Mouse (Mus musculus) testis, adult 2 months (tissue): ENCODE data around the gene Ifnk. TPM values are rescaled to one million over a fixed set of nuclear protein-coding genes. Genes with fewer than 3 reads are reported as not detected.

Experiments used
- H3K27ac ChIP-seq: fragments of 200-500 bp; 2 replicates; pipeline ENCODE4 v1.5.1; 2012; ENCODE audit warnings: low read depth, low read length; ENCODE audit not compliant: control insufficient read depth, insufficient read depth
- H3K27me3 ChIP-seq: fragments of 200-500 bp; 2 replicates; pipeline ENCODE4 v1.6.1; 2012; ENCODE audit warnings: mild to moderate bottlenecking, low read length, moderate library complexity; ENCODE audit not compliant: control insufficient read depth, insufficient read depth
- H3K36me3 ChIP-seq: fragments of 200-500 bp; 2 replicates; pipeline ENCODE4 v1.6.1; 2012; ENCODE audit warnings: mild to moderate bottlenecking, low read length; ENCODE audit not compliant: control insufficient read depth, insufficient read depth
- H3K4me1 ChIP-seq: fragments of 200-500 bp; 2 replicates; pipeline ENCODE4 v1.6.1; 2012; ENCODE audit warnings: low read length; ENCODE audit not compliant: control insufficient read depth, insufficient read depth
- H3K4me3 ChIP-seq: fragments of 200-500 bp; 2 replicates; pipeline ENCODE4 v1.5.1; 2012; ENCODE audit warnings: low read depth, mild to moderate bottlenecking, low read length, moderate library complexity, mixed read lengths; ENCODE audit not compliant: control insufficient read depth
- CTCF ChIP-seq: fragments of 200-500 bp; IDR thresholded peaks from 2 replicates; pipeline ENCODE4 v1.5.1; 2012; ENCODE audit warnings: low read depth, mild to moderate bottlenecking, inconsistent platforms, low read length, moderate library complexity; ENCODE audit not compliant: control insufficient read depth, insufficient read depth, insufficient replicate concordance
- POLR2A ChIP-seq: fragments of 200-500 bp; IDR thresholded peaks from 2 replicates; pipeline ENCODE4 v1.6.1; 2012; ENCODE audit warnings: low read depth, mild to moderate bottlenecking, inconsistent platforms, low read length, moderate library complexity; ENCODE audit not compliant: control insufficient read depth
- polyA plus RNA-seq: library from polyadenylated mRNA; depleted of rRNA; stranded (reverse); fragments of >200 nt; gene quantifications from 2 replicates; pipeline ENCODE4 v1.2.3, GENCODE M21; 2012; rRNA removed

The Ifnk gene
- polyA plus RNA-seq, result not detected in 2 replicates

DNA sequence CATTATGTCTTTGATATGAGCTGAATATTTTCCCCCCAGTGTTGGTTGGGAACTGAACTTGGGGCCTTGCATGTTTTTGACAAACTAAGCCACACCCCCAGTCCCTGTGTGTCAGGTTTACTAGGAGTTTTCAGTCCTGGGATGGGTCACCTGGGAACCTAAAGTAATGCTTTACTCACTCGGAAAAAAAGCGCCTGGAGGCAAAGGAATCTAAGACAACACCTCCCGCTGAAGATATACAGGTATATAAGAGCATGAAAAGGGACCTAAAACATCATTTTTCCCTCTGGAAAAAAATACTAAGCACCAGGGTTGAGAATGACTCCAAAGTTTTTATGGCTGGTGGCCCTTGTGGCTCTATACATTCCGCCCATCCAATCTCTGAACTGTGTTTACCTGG, at the start of gene Ifnk:
Gene Ifnk, plus strand, starts transcription at position 301 of the 400 bp plus-strand sequence.
- no peak within 1 kb of the TSS for H3K4me3 ChIP-seq
- H3K4me1 ChIP-seq, result peaks cover 11% of the 10 kb centered on the region
- 0 out of 2 replicates have a peak, but pooled peaks cover 2% of the 10 kb centered on the region for H3K27me3 ChIP-seq
- no peak for TF ChIP-seq POLR2A
- no peak for TF ChIP-seq CTCF
- no peak within 1 kb of the TSS for H3K27ac ChIP-seq
- H3K36me3 ChIP-seq, result no peaks in the 10 kb centered on the region

GRCm38 (mm10) chr4:35105115-35105773, 46.6 kb upstream of the Ifnk start:
- Histone ChIP-seq H3K36me3 (no peaks in the 10 kb centered on the region), H3K4me3 (no peak overlapping the region), H3K4me1 (no peaks in the 10 kb centered on the region; the same call in none of the 2 replicates), H3K27ac (no peak overlapping the region), H3K27me3 (no peaks in the 10 kb centered on the region)
- TF ChIP-seq CTCF (no peak), POLR2A (no peak)

DNA sequence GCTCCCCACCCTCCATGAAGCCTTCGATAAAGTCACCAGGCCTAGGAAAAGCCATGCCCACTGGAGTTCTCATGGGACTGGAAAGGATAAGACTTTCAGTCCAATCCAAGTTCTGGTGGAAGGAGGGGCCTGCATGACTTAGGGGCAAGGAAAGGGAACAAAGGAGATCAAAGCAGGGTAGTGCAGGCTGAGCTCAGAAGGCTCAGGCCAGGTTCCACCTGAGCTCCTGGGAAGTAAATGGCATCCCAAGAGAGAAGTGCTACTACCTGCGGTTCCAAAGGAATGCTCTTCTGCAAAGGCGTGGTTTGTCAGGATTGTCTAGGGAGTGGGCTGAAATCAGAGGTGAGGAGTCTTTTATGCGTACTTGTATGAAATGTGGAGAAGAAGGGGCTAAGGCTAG, 39.4 kb upstream of the Ifnk start:
- no peaks in the 10 kb centered on the region for H3K27me3 ChIP-seq
- H3K4me3 ChIP-seq, result no peak overlapping the region
- no peak overlapping the region for H3K27ac ChIP-seq
- H3K36me3 ChIP-seq, result no peaks in the 10 kb centered on the region
- no peaks in the 10 kb centered on the region for H3K4me1 ChIP-seq
- no peak for TF ChIP-seq POLR2A
- no peak for TF ChIP-seq CTCF

GRCm38 (mm10) chr4:35113516-35114248, 38.2 kb upstream of the Ifnk start:
- Histone ChIP-seq H3K4me3 (no peak overlapping the region), H3K4me1 (no peaks in the 10 kb centered on the region), H3K27me3 (no peaks in the 10 kb centered on the region), H3K36me3 (no peaks in the 10 kb centered on the region), H3K27ac (no peak overlapping the region)
- TF ChIP-seq CTCF (no peak), POLR2A (no peak)

GRCm38 (mm10) chr4:35114950-35115349, 36.9 kb upstream of the Ifnk start:
- H3K27ac ChIP-seq, result no peak overlapping the region
- TF ChIP-seq CTCF (no peak), POLR2A (no peak)
- H3K4me1 ChIP-seq, result no peaks in the 10 kb centered on the region
- H3K4me3 ChIP-seq, result no peak overlapping the region
- H3K36me3 ChIP-seq, result no peaks in the 10 kb centered on the region
- H3K27me3 ChIP-seq, result no peaks in the 10 kb centered on the region

DNA sequence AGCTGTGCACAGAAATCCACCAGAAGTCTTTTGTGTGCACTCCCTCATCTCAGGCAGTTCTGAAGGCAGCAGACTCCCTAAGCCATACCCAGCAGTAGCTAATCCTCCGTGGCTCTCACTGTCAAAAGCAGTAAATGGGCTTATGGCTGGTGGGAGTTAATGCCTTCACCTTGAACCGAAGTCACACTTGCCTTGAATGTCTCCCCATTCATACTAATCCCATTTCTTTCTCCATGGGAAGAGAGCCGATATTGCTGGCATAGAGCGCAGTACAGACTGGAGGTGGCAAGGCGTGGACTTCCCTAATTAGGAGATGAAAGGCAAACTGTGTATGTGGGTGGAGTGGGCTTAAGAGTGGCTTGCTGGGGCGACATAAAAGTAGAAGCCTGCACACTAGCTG, 35.9 kb upstream of the Ifnk start:
- Histone ChIP-seq H3K36me3 (no peaks in the 10 kb centered on the region), H3K4me3 (no peak overlapping the region), H3K4me1 (no peaks in the 10 kb centered on the region), H3K27me3 (no peaks in the 10 kb centered on the region), H3K27ac (no peak overlapping the region)
- TF ChIP-seq CTCF (no peak), POLR2A (no peak)

DNA sequence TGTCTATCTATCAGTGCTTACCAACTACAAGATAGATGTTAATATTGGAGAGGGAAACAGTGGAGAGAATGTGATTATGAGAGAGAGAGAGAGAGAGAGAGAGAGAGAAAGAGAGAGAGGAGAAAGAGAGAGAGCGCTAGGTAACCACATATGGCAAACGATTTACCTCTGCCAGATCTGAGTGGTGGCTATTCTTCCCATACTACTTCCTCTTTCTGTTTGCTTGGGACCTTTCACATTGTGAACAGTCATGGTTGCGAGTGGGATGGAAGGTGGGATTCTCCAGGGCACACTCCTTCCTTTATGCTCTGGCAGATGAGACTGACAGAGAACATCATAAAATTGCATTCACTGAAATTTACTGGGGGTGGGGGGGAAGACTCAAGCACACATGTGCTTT, 34.7 kb upstream of the Ifnk start:
- Histone ChIP-seq H3K27ac (no peak overlapping the region), H3K36me3 (no peaks in the 10 kb centered on the region), H3K4me1 (no peaks in the 10 kb centered on the region), H3K27me3 (no peaks in the 10 kb centered on the region), H3K4me3 (no peak overlapping the region)
- TF ChIP-seq CTCF (no peak), POLR2A (no peak)
